Mouse (Mus musculus) thymus, postnatal 4 days (tissue): ENCODE measurements around the gene Gm20830.
"Not testable (repeated sequence)": the region's sequence is repeated elsewhere in the genome, so short reads cannot be mapped to it uniquely, and the experiment has no call there.

Experiments
- DNase-seq: peaks from one replicate; pipeline ENCODE4 v3.0.0; 2021

Gene Gm20830

DNA sequence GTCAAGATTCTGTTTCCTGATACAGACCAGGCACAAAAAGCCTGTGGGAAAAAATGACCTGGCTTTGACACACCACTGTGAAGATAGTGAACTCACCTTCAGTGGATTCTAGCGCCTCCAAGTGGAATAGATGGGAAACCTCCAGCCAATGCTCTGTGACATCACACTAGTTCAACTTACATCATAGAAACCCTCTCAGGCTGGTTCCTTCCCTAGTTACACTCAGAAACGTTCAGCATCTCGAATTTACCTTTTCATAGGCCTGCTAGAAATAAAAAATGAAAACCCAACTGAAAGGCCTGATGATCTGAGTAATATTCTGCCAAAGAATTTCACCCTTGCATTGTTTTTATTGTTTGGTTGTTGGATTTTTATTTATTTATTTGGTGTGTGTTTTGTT is at the start of gene Gm20830:
Gene Gm20830, minus strand, starts transcription at position 101 of the 400 bp plus-strand sequence.
- DNase-seq, result not testable (repeated sequence)
